Mouse (Mus musculus) layer of hippocampus, postnatal 25 days (tissue): ENCODE measurements at regions not wholly inside any gene's neighbourhood (a gene's known extent, or its start where the extent isn't known, plus 50 kb on each side); places are given as distances from the start of the nearest gene placed in this dataset.

Experiments used
- DNase-seq, 2 experiments: peaks; one replicate each; pipeline ENCODE4 v3.0.0; 2022; ENCODE audit warnings: mixed read lengths in 2 of 2, low spot score in 1 of 2; ENCODE audit errors: extremely low spot score in 1 of 2

GRCm38 (mm10) chrX:44228847-44229246 lies 139.3 kb downstream of the Dcaf12l2 start:
- DNase-seq, result peak in 1 of 2 experiments; percentile 17
